Mouse (Mus musculus) liver, embryonic 12.5 days (tissue): ENCODE results near the gene Lrrc55. TPM values are rescaled to one million over a fixed set of nuclear protein-coding genes. Genes with fewer than 3 reads are reported as not detected.
"Not testable (repeated sequence)": the region's sequence is repeated elsewhere in the genome, so short reads cannot be mapped to it uniquely, and the experiment has no call there.

ENCODE experiments used
- ATAC-seq: fragments of 200-750 bp; cut with Nextera tagmentation; 2 replicates; pipeline ENCODE4 v1.8.0; 2017; ENCODE audit warnings: moderate number of reproducible peaks, mild to moderate bottlenecking, moderate library complexity
- H3K27ac ChIP-seq: fragments of 300-500 bp; sonication (generic); 2 replicates; pipeline ENCODE4 v1.5.1; 2016; ENCODE audit warnings: mild to moderate bottlenecking
- H3K27me3 ChIP-seq: fragments of 300-500 bp; sonication (generic); replicated peaks from 2 replicates; pipeline ENCODE4 v1.6.1; 2016; ENCODE audit warnings: mild to moderate bottlenecking, moderate library complexity
- H3K36me3 ChIP-seq: fragments of 300-500 bp; sonication (generic); 2 replicates; pipeline ENCODE4 v1.6.1; 2016; ENCODE audit warnings: mild to moderate bottlenecking, moderate library complexity
- H3K4me1 ChIP-seq: fragments of 300-500 bp; sonication (generic); 2 replicates; pipeline ENCODE4 v1.6.1; 2016
- H3K4me2 ChIP-seq: fragments of 300-500 bp; sonication (generic); 2 replicates; pipeline ENCODE4 v1.6.1; 2016; ENCODE audit warnings: mild to moderate bottlenecking, moderate library complexity
- H3K4me3 ChIP-seq: fragments of 300-500 bp; sonication (generic); 2 replicates; pipeline ENCODE4 v1.5.1; 2016; ENCODE audit warnings: mild to moderate bottlenecking, moderate library complexity
- H3K9ac ChIP-seq: fragments of 300-500 bp; sonication (generic); 2 replicates; pipeline ENCODE4 v1.6.1; 2016; ENCODE audit warnings: mild to moderate bottlenecking, moderate library complexity
- H3K9me3 ChIP-seq: fragments of 300-500 bp; sonication (generic); replicated peaks from 2 replicates; pipeline ENCODE4 v1.6.1; 2016; ENCODE audit warnings: mild to moderate bottlenecking, moderate library complexity
- WGBS: fragments of 180-500 bp; shearing (Covaris S2); methylation state at CpG from one replicate; pipeline ENCODE4 v1.1.7; 2016; ENCODE audit not compliant: insufficient replicate concordance; 5-methylcytosine and 5-hydroxymethylcytosine counted together
- polyA plus RNA-seq: library from polyadenylated mRNA; unstranded; fragments of >200 nt; fragmentation: Nextera tagmentation; extraction: Ambion mirVana; gene quantifications from 2 replicates; pipeline ENCODE4 v1.2.1, GENCODE M21; 2016

Lrrc55 gene
- polyA plus RNA-seq = 0.05 and 0.11 TPM in 2 replicates

- ATAC-seq = no peak
- no peak within 1 kb of the TSS for H3K4me2 ChIP-seq
- no peaks in the 10 kb centered on the region for H3K36me3 ChIP-seq
- WGBS = 68% methylated on average over 1 of the region's 1 CpGs
- peaks cover 28% of the 10 kb centered on the region for H3K27me3 ChIP-seq
- H3K27ac ChIP-seq = no peak within 1 kb of the TSS
- no peaks in the 10 kb centered on the region for H3K9me3 ChIP-seq
- H3K9ac ChIP-seq = no peak within 1 kb of the TSS
- no peaks in the 10 kb centered on the region for H3K4me1 ChIP-seq
- no peak within 1 kb of the TSS for H3K4me3 ChIP-seq
These were observed at the start of gene Lrrc55 for GRCm38 (mm10) chr2:85196901-85197300. Gene Lrrc55 (minus strand): TSS chr2:85197197.

GRCm38 (mm10) chr2:85246506-85247082 is 49.6 kb upstream of the Lrrc55 start:
- WGBS = 4% methylated on average over 4 of the region's 4 CpGs

GRCm38 (mm10) chr2:85245737-85246136 is 48.7 kb upstream of the Lrrc55 start:
- WGBS = 60% methylated on average over 5 of the region's 5 CpGs
- no peak overlapping the region for H3K4me2 ChIP-seq
- no peaks in the 10 kb centered on the region for H3K9me3 ChIP-seq
- ATAC-seq = no peak
- H3K4me3 ChIP-seq = no peak overlapping the region
- no peaks in the 10 kb centered on the region for H3K36me3 ChIP-seq
- H3K27ac ChIP-seq = no peak overlapping the region
- H3K4me1 ChIP-seq = no peaks in the 10 kb centered on the region
- H3K9ac ChIP-seq = no peak overlapping the region
- no peaks in the 10 kb centered on the region for H3K27me3 ChIP-seq

More at GRCm38 (mm10) chr2:85246506-85247082, 49.6 kb upstream of the Lrrc55 start:
- no peaks in the 10 kb centered on the region for H3K4me1 ChIP-seq
- no peaks in the 10 kb centered on the region for H3K36me3 ChIP-seq
- no peak for ATAC-seq
- H3K4me3 ChIP-seq = no peak overlapping the region
- H3K9me3 ChIP-seq = no peaks in the 10 kb centered on the region
- no peak overlapping the region for H3K9ac ChIP-seq
- H3K27ac ChIP-seq = no peak overlapping the region
- H3K4me2 ChIP-seq = no peak overlapping the region
- no peaks in the 10 kb centered on the region for H3K27me3 ChIP-seq

- Histone ChIP-seq H3K9ac (no peak overlapping the region), H3K27me3 (no peaks in the 10 kb centered on the region), H3K9me3 (no peaks in the 10 kb centered on the region), H3K36me3 (no peaks in the 10 kb centered on the region), H3K4me3 (no peak overlapping the region), H3K27ac (no peak overlapping the region), H3K4me2 (no peak overlapping the region), H3K4me1 (no peaks in the 10 kb centered on the region)
- ATAC-seq = no peak
- WGBS = 38% methylated on average over 4 of the region's 4 CpGs
These were observed 41.2 kb upstream of the Lrrc55 start for GRCm38 (mm10) chr2:85238068-85238667.

GRCm38 (mm10) chr2:85237231-85237630 is 40.2 kb upstream of the Lrrc55 start:
- H3K27me3 ChIP-seq = not testable (repeated sequence)

GRCm38 (mm10) chr2:85230771-85231511 is 33.9 kb upstream of the Lrrc55 start:
- H3K4me2 ChIP-seq = no peak overlapping the region
- 62% methylated on average over 4 of the region's 4 CpGs for WGBS

More at GRCm38 (mm10) chr2:85237231-85237630, 40.2 kb upstream of the Lrrc55 start:
- H3K4me2 ChIP-seq, H3K9me3 ChIP-seq, H3K4me1 ChIP-seq, H3K4me3 ChIP-seq, H3K27ac ChIP-seq, H3K36me3 ChIP-seq, H3K9ac ChIP-seq, ATAC-seq: not testable (repeated sequence)
- WGBS = 71% methylated on average over 2 of the region's 2 CpGs

GRCm38 (mm10) chr2:85229606-85230005 is 32.6 kb upstream of the Lrrc55 start:
- Histone ChIP-seq H3K36me3 (no peaks in the 10 kb centered on the region), H3K27ac (no peak overlapping the region), H3K27me3 (no peaks in the 10 kb centered on the region), H3K9me3 (no peaks in the 10 kb centered on the region), H3K4me2 (no peak overlapping the region), H3K4me3 (no peak overlapping the region), H3K9ac (no peak overlapping the region), H3K4me1 (no peaks in the 10 kb centered on the region)
- no peak for ATAC-seq
- WGBS = 46% methylated on average over 3 of the region's 3 CpGs

More at GRCm38 (mm10) chr2:85230771-85231511, 33.9 kb upstream of the Lrrc55 start:
- Histone ChIP-seq H3K9ac (no peak overlapping the region), H3K4me3 (no peak overlapping the region), H3K27me3 (no peaks in the 10 kb centered on the region), H3K9me3 (no peaks in the 10 kb centered on the region), H3K27ac (no peak overlapping the region), H3K4me1 (no peaks in the 10 kb centered on the region), H3K36me3 (no peaks in the 10 kb centered on the region)
- ATAC-seq = no peak

GRCm38 (mm10) chr2:85227816-85228335 is 30.9 kb upstream of the Lrrc55 start:
- no peaks in the 10 kb centered on the region for H3K36me3 ChIP-seq
- H3K4me3 ChIP-seq = no peak overlapping the region
- no peak for ATAC-seq
- no peaks in the 10 kb centered on the region for H3K27me3 ChIP-seq
- 80% methylated on average over 3 of the region's 3 CpGs for WGBS
- H3K27ac ChIP-seq = no peak overlapping the region
- no peaks in the 10 kb centered on the region for H3K9me3 ChIP-seq
- H3K4me1 ChIP-seq = no peaks in the 10 kb centered on the region
- no peak overlapping the region for H3K4me2 ChIP-seq
- no peak overlapping the region for H3K9ac ChIP-seq

- H3K4me3 ChIP-seq = no peak overlapping the region
- H3K4me1 ChIP-seq = no peaks in the 10 kb centered on the region
- no peak for ATAC-seq
- H3K36me3 ChIP-seq = no peaks in the 10 kb centered on the region
- H3K4me2 ChIP-seq = no peak overlapping the region
- H3K9me3 ChIP-seq = no peaks in the 10 kb centered on the region
- no peak overlapping the region for H3K9ac ChIP-seq
- WGBS = 44% methylated on average over 17 of the region's 17 CpGs
- H3K27me3 ChIP-seq = no peaks in the 10 kb centered on the region
- H3K27ac ChIP-seq = no peak overlapping the region
These were observed 27.5 kb upstream of the Lrrc55 start for GRCm38 (mm10) chr2:85224221-85225179.

GRCm38 (mm10) chr2:85216606-85217005 is 19.6 kb upstream of the Lrrc55 start:
- H3K27me3 ChIP-seq = no peaks in the 10 kb centered on the region
- no peak overlapping the region for H3K9ac ChIP-seq
- H3K36me3 ChIP-seq = no peaks in the 10 kb centered on the region
- no peak overlapping the region for H3K4me3 ChIP-seq
- H3K9me3 ChIP-seq = no peaks in the 10 kb centered on the region
- H3K27ac ChIP-seq = no peak overlapping the region
- H3K4me1 ChIP-seq = no peaks in the 10 kb centered on the region
- ATAC-seq = no peak
- no peak overlapping the region for H3K4me2 ChIP-seq

- no peaks in the 10 kb centered on the region for H3K9me3 ChIP-seq
- no peak for ATAC-seq
- no peaks in the 10 kb centered on the region for H3K4me1 ChIP-seq
- H3K4me2 ChIP-seq = no peak overlapping the region
- no peaks in the 10 kb centered on the region for H3K36me3 ChIP-seq
- no peak overlapping the region for H3K9ac ChIP-seq
- H3K27ac ChIP-seq = no peak overlapping the region
- no peaks in the 10 kb centered on the region for H3K27me3 ChIP-seq
- WGBS = 70% methylated on average over 2 of the region's 2 CpGs
- H3K4me3 ChIP-seq = no peak overlapping the region
These were observed 16.7 kb upstream of the Lrrc55 start for GRCm38 (mm10) chr2:85213746-85214145.
